Mouse (Mus musculus) neural tube, embryonic 11.5 days (tissue): Measurements from ENCODE around the gene Gab2. TPM values are rescaled to one million over a fixed set of nuclear protein-coding genes. Genes with fewer than 3 reads are reported as not detected.
A peak's percentile ranks its signal among the peaks of the same experiment; 100 is the strongest.

ENCODE experiments used
- ATAC-seq: fragments of 200-750 bp; cut with Nextera tagmentation; 2 replicates; pipeline ENCODE4 v1.8.0; 2017; ENCODE audit warnings: moderate number of reproducible peaks, mild to moderate bottlenecking, moderate TSS enrichment, moderate library complexity; ENCODE audit not compliant: insufficient read depth, low FRiP score, low TSS enrichment
- DNase-seq: peaks from one replicate; pipeline ENCODE4 v3.0.0-alpha.2; 2015; ENCODE audit warnings: low spot score
- H3K27ac ChIP-seq: fragments of 300-500 bp; sonication (generic); 2 replicates; pipeline ENCODE4 v1.5.1; 2014; ENCODE audit warnings: low read depth, mild to moderate bottlenecking, low read length
- H3K27me3 ChIP-seq: fragments of 300-500 bp; sonication (generic); 2 replicates; pipeline ENCODE4 v1.6.1; 2014; ENCODE audit warnings: mild to moderate bottlenecking, low read length, mixed read lengths; ENCODE audit not compliant: control insufficient read depth, insufficient read depth
- H3K36me3 ChIP-seq: fragments of 300-500 bp; sonication (generic); 2 replicates; pipeline ENCODE4 v1.6.1; 2014; ENCODE audit warnings: mild to moderate bottlenecking, low read length, moderate library complexity, mixed read lengths; ENCODE audit not compliant: control insufficient read depth, insufficient read depth
- H3K4me1 ChIP-seq: fragments of 300-500 bp; sonication (generic); 2 replicates; pipeline ENCODE4 v1.6.1; 2014; ENCODE audit warnings: low read length, mixed read lengths; ENCODE audit not compliant: control insufficient read depth, insufficient read depth
- H3K4me2 ChIP-seq: fragments of 300-500 bp; sonication (generic); 2 replicates; pipeline ENCODE4 v1.6.1; 2014; ENCODE audit warnings: low read depth, mild to moderate bottlenecking, moderate library complexity
- H3K4me3 ChIP-seq: fragments of 300-500 bp; sonication (generic); 2 replicates; pipeline ENCODE4 v1.5.1; 2014; ENCODE audit warnings: low read depth, low read length
- H3K9ac ChIP-seq: fragments of 300-500 bp; sonication (generic); 2 replicates; pipeline ENCODE4 v1.6.1; 2014; ENCODE audit warnings: mild to moderate bottlenecking, low read length
- H3K9me3 ChIP-seq: fragments of 300-500 bp; sonication (generic); 2 replicates; pipeline ENCODE4 v1.6.1; 2016; ENCODE audit warnings: low read length; ENCODE audit not compliant: control insufficient read depth
- WGBS: fragments of 180-500 bp; shearing (Covaris S2); extraction: QIAGEN DNeasy Blood & Tissue Kit; methylation state at CpG from one replicate; pipeline ENCODE4 v1.1.7; 2014; 5-methylcytosine and 5-hydroxymethylcytosine counted together
- polyA plus RNA-seq: library from polyadenylated mRNA; unstranded; fragments of >200 nt; fragmentation: Nextera tagmentation; extraction: Ambion mirVana; gene quantifications from 2 replicates; pipeline ENCODE4 v1.2.1, GENCODE M21; 2014

Gene Gab2
- polyA plus RNA-seq, 1 experiment from 2014 or later, result 12.9 TPM

DNA sequence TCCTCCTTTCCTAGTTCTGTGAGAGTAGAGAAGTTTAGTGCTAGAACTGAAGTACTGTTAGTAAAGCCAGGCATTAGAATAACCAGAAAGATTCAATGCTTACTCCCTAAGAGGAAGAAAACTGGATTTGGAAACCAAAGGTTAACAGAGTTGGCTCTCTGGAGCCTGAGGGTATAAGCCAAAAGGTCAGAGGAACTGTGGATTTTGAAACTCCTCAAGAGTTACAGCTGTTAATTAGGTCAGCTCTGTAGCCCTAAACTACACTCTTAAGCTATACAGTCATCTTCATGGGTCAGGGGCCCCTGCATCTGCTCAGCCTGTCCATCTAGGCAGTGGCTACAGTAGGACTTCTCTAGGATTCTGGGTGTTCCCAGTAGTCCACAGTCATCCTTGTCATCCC, 4.4 kb upstream of the Gab2 start:
- Histone ChIP-seq H3K9ac (no peak overlapping the region), H3K4me3 (no peak overlapping the region), H3K4me1 (no peaks in the 10 kb centered on the region), H3K36me3 (no peaks in the 10 kb centered on the region), H3K9me3 (no peaks in the 10 kb centered on the region), H3K27ac (no peak overlapping the region), H3K4me2 (no peak overlapping the region), H3K27me3 (no peaks in the 10 kb centered on the region)
- ATAC-seq (no peak), DNase-seq (no peak)

GRCm38 (mm10) chr7:97078685-97079084, 2.7 kb upstream of the Gab2 start:
- DNase-seq, result peak; percentile 15
- Histone ChIP-seq H3K4me3 (no peak overlapping the region), H3K4me1 (0 out of 2 replicates have a peak, but pooled peaks cover 2% of the 10 kb centered on the region), H3K9ac (no peak overlapping the region), H3K36me3 (no peaks in the 10 kb centered on the region), H3K27me3 (no peaks in the 10 kb centered on the region), H3K27ac (no peak overlapping the region), H3K9me3 (no peaks in the 10 kb centered on the region), H3K4me2 (no peak overlapping the region)
- no peak for ATAC-seq
- WGBS, result 36% methylated on average over 4 of the region's 4 CpGs

GRCm38 (mm10) chr7:97079145-97079544, 2.2 kb upstream of the Gab2 start:
- H3K27me3 ChIP-seq, result no peaks in the 10 kb centered on the region
- H3K36me3 ChIP-seq, result no peaks in the 10 kb centered on the region
- ATAC-seq, result no peak
- DNase-seq, result peak; percentile 15
- H3K4me2 ChIP-seq, result no peak overlapping the region
- no peak overlapping the region for H3K27ac ChIP-seq
- H3K4me1 ChIP-seq, result 0 out of 2 replicates have a peak, but pooled peaks cover 2% of the 10 kb centered on the region
- no peaks in the 10 kb centered on the region for H3K9me3 ChIP-seq
- no peak overlapping the region for H3K4me3 ChIP-seq
- H3K9ac ChIP-seq, result no peak overlapping the region
- 21% methylated on average over 6 of the region's 6 CpGs for WGBS

DNA sequence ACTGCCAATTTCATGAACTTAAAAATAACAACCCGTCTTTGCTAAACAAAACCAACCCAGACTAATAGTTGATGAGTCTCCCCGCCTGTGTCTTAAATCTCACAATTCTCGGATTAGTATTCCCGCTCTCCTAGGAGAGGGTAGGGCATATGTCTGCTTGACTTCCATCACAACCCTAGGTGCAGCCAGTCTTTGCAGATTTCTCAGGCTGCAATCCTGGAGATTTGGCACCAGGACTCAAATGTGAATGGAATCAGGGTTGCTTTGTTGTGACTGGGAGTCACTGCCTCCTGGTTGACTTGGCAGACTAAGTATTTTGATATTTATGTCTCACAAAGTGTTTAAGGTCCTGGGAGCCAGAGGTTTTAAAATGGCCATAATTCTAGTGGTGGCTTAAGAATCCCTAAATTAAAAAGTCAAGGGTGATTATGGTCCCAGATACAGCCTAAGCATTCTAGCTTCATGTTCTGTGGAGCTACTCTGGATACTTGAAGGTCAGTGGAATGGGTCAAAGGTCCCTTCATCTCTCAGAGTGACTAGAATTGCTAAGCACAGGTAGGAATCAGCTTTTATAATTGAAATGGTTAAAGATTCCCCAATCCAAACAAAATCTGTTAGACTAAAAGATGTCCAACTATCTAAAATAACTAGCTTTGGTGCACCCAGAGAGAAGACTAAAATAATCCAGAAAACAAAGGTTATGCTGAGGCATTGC, 1.6 kb upstream of the Gab2 start:
- no peaks in the 10 kb centered on the region for H3K36me3 ChIP-seq
- H3K4me3 ChIP-seq, result no peak overlapping the region
- ATAC-seq, result no peak
- no peaks in the 10 kb centered on the region for H3K9me3 ChIP-seq
- no peak overlapping the region for H3K27ac ChIP-seq
- H3K4me1 ChIP-seq, result 0 out of 2 replicates have a peak, but pooled peaks cover 2% of the 10 kb centered on the region
- 84% methylated on average over 4 of the region's 4 CpGs for WGBS
- H3K9ac ChIP-seq, result no peak overlapping the region
- H3K27me3 ChIP-seq, result no peaks in the 10 kb centered on the region
- DNase-seq, result no peak
- no peak overlapping the region for H3K4me2 ChIP-seq

- H3K4me2 ChIP-seq, result peak overlapping the region; percentile 74
- H3K36me3 ChIP-seq, result no peaks in the 10 kb centered on the region
- H3K9ac ChIP-seq, result peak overlapping the region; percentile 93
- WGBS, result 30% methylated on average over 4 of the region's 4 CpGs
- ATAC-seq (no peak), DNase-seq (no peak)
- H3K27ac ChIP-seq, result peak overlapping the region; percentile 84
- H3K27me3 ChIP-seq, result no peaks in the 10 kb centered on the region
- H3K4me1 ChIP-seq, result 0 out of 2 replicates have a peak, but pooled peaks cover 2% of the 10 kb centered on the region
- peak overlapping the region; percentile 94 for H3K4me3 ChIP-seq
- H3K9me3 ChIP-seq, result no peaks in the 10 kb centered on the region
Measured at GRCm38 (mm10) chr7:97080621-97081241, 655 bp upstream of the Gab2 start.

DNA sequence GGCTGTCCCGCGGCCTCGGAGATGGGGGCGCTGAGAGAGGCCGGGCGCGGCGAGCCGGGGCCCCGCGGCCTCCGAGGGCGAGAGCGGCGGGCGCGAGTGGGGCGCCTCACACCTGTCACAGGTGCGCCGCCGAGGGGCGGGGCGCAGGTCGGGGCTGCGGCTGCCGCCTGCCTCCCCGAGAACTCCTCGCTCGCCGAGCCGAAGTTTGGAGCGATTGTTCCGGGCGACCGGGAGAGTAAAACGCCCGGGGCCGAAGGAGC, 503 bp downstream of the Gab2 start:
- H3K27ac ChIP-seq, result peak overlapping the region; percentile 84
- WGBS, result 2% methylated on average over 29 of the region's 38 CpGs
- ATAC-seq (no peak; the same call in 1 of the 2 replicates), DNase-seq (no peak)
- 0 out of 2 replicates have a peak, but pooled peaks cover 2% of the 10 kb centered on the region for H3K4me1 ChIP-seq
- no peaks in the 10 kb centered on the region for H3K9me3 ChIP-seq
- no peaks in the 10 kb centered on the region for H3K27me3 ChIP-seq
- peak overlapping the region; percentile 93 for H3K9ac ChIP-seq
- H3K4me2 ChIP-seq, result peak overlapping the region; percentile 74
- no peaks in the 10 kb centered on the region for H3K36me3 ChIP-seq
- H3K4me3 ChIP-seq, result peak overlapping the region; percentile 94

DNA sequence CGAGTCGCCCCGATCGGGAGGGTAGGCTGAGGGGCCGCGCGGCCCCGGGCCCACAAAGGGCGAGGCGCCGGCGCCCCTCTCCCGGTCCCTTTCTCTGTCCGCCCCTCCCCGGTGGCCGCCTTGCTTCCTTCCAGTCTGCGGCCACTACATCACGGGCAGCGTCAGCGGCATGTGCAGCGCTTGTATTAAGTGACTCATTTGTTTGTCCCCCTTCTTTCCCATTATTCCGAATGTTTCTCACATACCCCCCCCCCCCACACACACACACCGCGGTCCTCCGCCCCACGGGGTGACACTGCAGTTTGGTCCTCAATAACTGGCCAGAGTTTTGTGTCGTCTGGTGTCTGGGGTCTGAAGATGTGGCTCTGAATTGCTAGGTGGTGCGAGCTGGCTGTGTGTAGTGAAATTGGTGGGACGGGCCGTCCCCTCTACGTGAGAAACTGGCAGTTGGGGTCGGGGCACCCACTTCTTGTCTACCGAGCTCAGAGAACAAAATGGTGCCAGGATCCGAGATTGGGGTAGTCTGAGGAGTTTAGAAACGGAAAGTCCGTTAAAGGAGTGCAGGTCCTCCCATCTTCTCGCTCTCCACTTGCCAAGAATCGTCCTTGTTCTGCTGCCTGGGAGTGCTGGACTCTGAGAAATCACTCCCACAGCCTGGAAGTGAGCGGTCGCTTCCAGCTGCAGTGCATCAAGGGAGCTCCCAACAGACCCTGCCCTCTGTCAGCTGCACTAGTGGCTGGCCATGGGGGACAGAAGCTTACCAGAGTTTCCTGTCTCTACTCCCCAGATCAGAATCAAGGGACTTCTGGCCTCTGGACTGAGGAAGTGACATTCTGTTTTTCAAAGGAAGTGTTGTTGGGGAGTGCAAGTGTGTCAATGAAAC, 1.1 kb downstream of the Gab2 start:
- 0 out of 2 replicates have a peak, but pooled peaks cover 2% of the 10 kb centered on the region for H3K4me1 ChIP-seq
- under 1% methylated on average over 34 of the region's 40 CpGs for WGBS
- ATAC-seq, result peak; percentile 70
- peak overlapping the region; percentile 94 for H3K4me3 ChIP-seq
- peak; percentile 71 for DNase-seq
- no peaks in the 10 kb centered on the region for H3K9me3 ChIP-seq
- no peaks in the 10 kb centered on the region for H3K27me3 ChIP-seq
- H3K27ac ChIP-seq, result peak overlapping the region; percentile 84
- H3K9ac ChIP-seq, result peak overlapping the region; percentile 93
- H3K36me3 ChIP-seq, result no peaks in the 10 kb centered on the region
- H3K4me2 ChIP-seq, result peak overlapping the region; percentile 74

DNA sequence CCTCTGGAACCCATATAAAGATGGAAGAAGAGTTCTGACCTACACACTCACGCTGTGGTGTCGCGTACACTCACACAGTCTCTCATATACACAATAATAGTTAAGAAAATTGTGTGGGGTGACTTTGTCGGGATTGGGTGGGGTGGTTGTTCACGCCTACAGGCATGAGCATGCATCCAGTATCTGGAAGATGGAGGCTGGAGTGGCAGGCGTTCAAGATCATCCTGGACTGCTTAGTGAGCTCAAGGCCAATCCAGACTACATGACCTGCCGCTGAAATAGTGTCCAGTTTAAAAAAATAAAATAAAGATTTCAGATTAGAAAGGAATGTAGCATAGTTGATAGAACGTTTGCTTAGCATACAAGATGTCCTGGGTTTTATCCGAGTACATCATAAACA, 2.2 kb downstream of the Gab2 start:
- 88% methylated on average over 9 of the region's 9 CpGs for WGBS

More for the DNA sequence above, 2.2 kb downstream of the Gab2 start:
- no peaks in the 10 kb centered on the region for H3K36me3 ChIP-seq
- 0 out of 2 replicates have a peak, but pooled peaks cover 2% of the 10 kb centered on the region for H3K4me1 ChIP-seq
- H3K9me3 ChIP-seq, result no peaks in the 10 kb centered on the region
- H3K27me3 ChIP-seq, result no peaks in the 10 kb centered on the region
- H3K4me2 ChIP-seq, result no peak overlapping the region
- no peak overlapping the region for H3K9ac ChIP-seq
- no peak for DNase-seq
- no peak overlapping the region for H3K4me3 ChIP-seq
- no peak overlapping the region for H3K27ac ChIP-seq
- no peak for ATAC-seq
